Mouse (Mus musculus): Measurements from ENCODE around the gene 2510039O18Rik. TPM values are rescaled to one million over a fixed set of nuclear protein-coding genes. Genes with fewer than 3 reads are reported as not detected.
A peak's percentile ranks its signal among the peaks of the same experiment; 100 is the strongest.

2510039O18Rik gene
- total and polyA plus RNA-seq, 3 experiments: 23.9 to 32.8 (median 27.9) TPM

- peak; percentile 61 for DNase-seq (ENCODE audit: extremely low read depth)
- peak; percentile 66 for TF ChIP-seq SMC3 (IDR thresholded peaks at IDR 0.05; ENCODE audit: low read depth, low read length)
- peak; percentile 34 to 85; a peak in 3 of 4 replicates for TF ChIP-seq CTCF (conservative IDR thresholded peaks at IDR 0.05 in 1 of 2, IDR thresholded peaks at IDR 0.05 in 1 of 2; ENCODE audit: low read depth in 2 of 2, low read length in 2 of 2)
- peak; percentile 80 for TF ChIP-seq RAD21 (IDR thresholded peaks at IDR 0.05; ENCODE audit: low read depth, low read length)
- no peak for TF ChIP-seq USF1 (IDR thresholded peaks at IDR 0.05; ENCODE audit: low read depth, low read length)
- H3K4me3 ChIP-seq (replicated peaks in 1 of 3; ENCODE audit: low read depth in 2 of 3, low read length in 2 of 3, poor library complexity in 1 of 3): no peak overlapping the region
- no peaks in the 10 kb centered on the region for H3K9me3 ChIP-seq (replicated peaks; ENCODE audit: low read length)
- no peak overlapping the region for H3K4me2 ChIP-seq (ENCODE audit: insufficient read depth, low read depth, poor library complexity, severe bottlenecking)
- H3K27ac ChIP-seq (ENCODE audit: insufficient read depth, low read depth): no peak overlapping the region
- H3K79me2 ChIP-seq (replicated peaks; ENCODE audit: control insufficient read depth, extremely low read depth, insufficient read depth, poor library complexity, severe bottlenecking): no peaks in the 10 kb centered on the region
- in situ Hi-C loops (cut with MboI; ENCODE audit: low pct_ligation_motif_present, low pct_unique_long_range_greater_than_20kb, low sequenced_read_pairs): no loop called here
- dilution Hi-C loops (cut with MboI; ENCODE audit: extremely low pct_ligation_motif_present, extremely low pct_unique_long_range_greater_than_20kb, low sequenced_read_pairs): no loop called here
- H3K36me3 ChIP-seq (replicated peaks in 1 of 2; ENCODE audit: control insufficient read depth in 1 of 2, insufficient read depth in 1 of 2, low read length in 1 of 2): no peaks in the 10 kb centered on the region
- peaks cover 3% of the 10 kb centered on the region in 2 experiments; a peak in 2 of 4 replicates for H3K4me1 ChIP-seq (ENCODE audit: control insufficient read depth in 1 of 2, insufficient read depth in 2 of 2)
- no peak overlapping the region for H3K9ac ChIP-seq (ENCODE audit: insufficient read depth, low read depth)
- peaks cover 6% of the 10 kb centered on the region for H3K27me3 ChIP-seq (replicated peaks)
Measured at GRCm38 (mm10) chr4:147918459-147919121, 22.1 kb upstream of the 2510039O18Rik start.

GRCm38 (mm10) chr4:147920973-147921372, 19.7 kb upstream of the 2510039O18Rik start:
- no peak for DNase-seq (ENCODE audit: extremely low read depth)
- in situ Hi-C loops (cut with MboI; ENCODE audit: low pct_ligation_motif_present, low pct_unique_long_range_greater_than_20kb, low sequenced_read_pairs): no loop called here
- no peak for TF ChIP-seq SIN3A (IDR thresholded peaks at IDR 0.05; ENCODE audit: low read length)
- TF ChIP-seq RCOR1 (conservative IDR thresholded peaks at IDR 0.05; ENCODE audit: low read depth, low read length): no peak
- TF ChIP-seq BHLHE40 (IDR thresholded peaks at IDR 0.05; ENCODE audit: low read depth, low read length): no peak
- TF ChIP-seq JUN (IDR thresholded peaks at IDR 0.05; ENCODE audit: insufficient read depth, low read depth, low read length): no peak
- no peak for TF ChIP-seq KAT2A (IDR thresholded peaks at IDR 0.05; ENCODE audit: insufficient replicate concordance, low read length)
- TF ChIP-seq TCF12 (IDR thresholded peaks at IDR 0.05; ENCODE audit: low read depth, low read length): no peak
- no peak for TF ChIP-seq ELF1 (IDR thresholded peaks at IDR 0.05; ENCODE audit: low read depth, low read length)
- TF ChIP-seq E2F4 (IDR thresholded peaks at IDR 0.05; ENCODE audit: insufficient replicate concordance, low read depth, low read length): no peak
- no peak overlapping the region for H3K4me3 ChIP-seq (replicated peaks in 1 of 3; ENCODE audit: low read depth in 2 of 3, low read length in 2 of 3, poor library complexity in 1 of 3)
- H3K9me3 ChIP-seq (replicated peaks; ENCODE audit: low read length): peaks cover 5% of the 10 kb centered on the region
- H3K36me3 ChIP-seq (replicated peaks in 1 of 2; ENCODE audit: control insufficient read depth in 1 of 2, insufficient read depth in 1 of 2, low read length in 1 of 2): no peaks in the 10 kb centered on the region
- peaks cover 3% of the 10 kb centered on the region in 2 experiments; a peak in 2 of 4 replicates for H3K4me1 ChIP-seq (ENCODE audit: control insufficient read depth in 1 of 2, insufficient read depth in 2 of 2)
- H3K9ac ChIP-seq (ENCODE audit: insufficient read depth, low read depth): no peak overlapping the region
- H3K79me2 ChIP-seq (replicated peaks; ENCODE audit: control insufficient read depth, extremely low read depth, insufficient read depth, poor library complexity, severe bottlenecking): no peaks in the 10 kb centered on the region
- H3K4me2 ChIP-seq (ENCODE audit: insufficient read depth, low read depth, poor library complexity, severe bottlenecking): no peak overlapping the region
- H3K27ac ChIP-seq (ENCODE audit: insufficient read depth, low read depth): no peak overlapping the region
- peaks cover 8% of the 10 kb centered on the region for H3K27me3 ChIP-seq (replicated peaks)
- dilution Hi-C loops (cut with MboI; ENCODE audit: extremely low pct_ligation_motif_present, extremely low pct_unique_long_range_greater_than_20kb, low sequenced_read_pairs): no loop called here

DNA sequence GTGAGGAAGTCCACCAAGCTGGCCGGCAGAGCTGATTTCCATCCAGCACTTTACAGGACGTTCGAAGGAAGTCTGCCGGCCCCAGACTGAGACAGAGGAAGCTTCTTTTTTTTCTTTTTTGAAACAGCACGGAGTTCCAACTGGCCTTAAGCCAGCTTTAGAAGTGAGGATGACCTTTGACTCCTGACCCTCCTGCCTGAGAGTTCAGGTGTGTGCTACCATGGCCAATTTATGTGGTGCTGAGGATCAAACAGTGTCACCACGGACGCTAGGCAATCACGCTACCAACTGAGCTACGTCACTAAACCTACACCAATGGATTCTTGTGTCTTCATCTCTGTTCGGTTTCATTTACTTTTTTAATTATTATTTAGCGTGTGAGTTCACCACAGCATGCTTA, 18.4 kb upstream of the 2510039O18Rik start:
- Histone ChIP-seq H3K27me3 (replicated peaks) (peaks cover 6% of the 10 kb centered on the region), H3K4me1 (ENCODE audit: control insufficient read depth in 1 of 2, insufficient read depth in 2 of 2) (peaks cover 3 to 4% of the 10 kb centered on the region in 2 experiments; a peak in 2 of 4 replicates), H3K36me3 (replicated peaks in 1 of 2; ENCODE audit: control insufficient read depth in 1 of 2, insufficient read depth in 1 of 2, low read length in 1 of 2) (no peaks in the 10 kb centered on the region), H3K27ac (ENCODE audit: insufficient read depth, low read depth) (no peak overlapping the region), H3K4me2 (ENCODE audit: insufficient read depth, low read depth, poor library complexity, severe bottlenecking) (no peak overlapping the region), H3K9ac (ENCODE audit: insufficient read depth, low read depth) (no peak overlapping the region), H3K9me3 (replicated peaks; ENCODE audit: low read length) (peaks cover 5% of the 10 kb centered on the region), H3K79me2 (replicated peaks; ENCODE audit: control insufficient read depth, extremely low read depth, insufficient read depth, poor library complexity, severe bottlenecking) (no peaks in the 10 kb centered on the region), H3K4me3 (replicated peaks in 1 of 3; ENCODE audit: low read depth in 2 of 3, low read length in 2 of 3, poor library complexity in 1 of 3) (no peak overlapping the region)
- TF ChIP-seq MYC (IDR thresholded peaks at IDR 0.05; ENCODE audit: low read depth, low read length) (no peak), MAFK (IDR thresholded peaks at IDR 0.05; ENCODE audit: insufficient replicate concordance, low read length) (no peak), CTCF (conservative IDR thresholded peaks at IDR 0.05 in 1 of 2, IDR thresholded peaks at IDR 0.05 in 1 of 2; ENCODE audit: low read depth in 2 of 2, low read length in 2 of 2) (no peak), RAD21 (IDR thresholded peaks at IDR 0.05; ENCODE audit: low read depth, low read length) (no peak)
- no peak for DNase-seq (ENCODE audit: extremely low read depth)
- in situ Hi-C loops (cut with MboI; ENCODE audit: low pct_ligation_motif_present, low pct_unique_long_range_greater_than_20kb, low sequenced_read_pairs): no loop called here
- dilution Hi-C loops (cut with MboI; ENCODE audit: extremely low pct_ligation_motif_present, extremely low pct_unique_long_range_greater_than_20kb, low sequenced_read_pairs): no loop called here

Data from CH12.LX (cell line).